Comparison of ENCODE assay signal across 8 mouse cellular contexts in genomic region chr10:107747566-107747965, GRCm38 (mm10). TPM values are rescaled to one million over a fixed set of nuclear protein-coding genes. Genes with fewer than 3 reads are reported as not detected.
DNase-seq lines count a peak whose midpoint lies in the region; ATAC-seq and TF ChIP-seq lines count a peak whose summit lies in the region.

No protein-coding gene starts in this region.

- TF ChIP-seq CTCF in forebrain, postnatal 0 days (IDR thresholded peaks at IDR 0.05; ENCODE audit: low read depth): peak; percentile 69
- peak; percentile 36; the same call in 1 of the 2 replicates for TF ChIP-seq CTCF in liver, embryonic 14.5 days (IDR thresholded peaks at IDR 0.05; ENCODE audit: low read depth)

- no peaks in the 10 kb centered on the region for H3K36me3 ChIP-seq in forebrain, postnatal 0 days (ENCODE audit: insufficient read depth)
- H3K36me3 ChIP-seq in forebrain, embryonic 15.5 days: no peaks in the 10 kb centered on the region
- H3K36me3 ChIP-seq in liver, embryonic 14.5 days (replicated peaks; ENCODE audit: control insufficient read depth, insufficient read depth, low read depth): no peaks in the 10 kb centered on the region

- no peak overlapping the region for H3K27ac ChIP-seq in forebrain, postnatal 0 days (ENCODE audit: low read depth, low read length)
- no peak overlapping the region for H3K27ac ChIP-seq in forebrain, embryonic 15.5 days (replicated peaks)
- H3K27ac ChIP-seq in liver, embryonic 14.5 days: no peak overlapping the region

- H3K4me2 ChIP-seq in forebrain, postnatal 0 days (ENCODE audit: low read depth): no peak overlapping the region
- H3K4me2 ChIP-seq in forebrain, embryonic 15.5 days (replicated peaks): no peak overlapping the region
- H3K4me2 ChIP-seq in liver, embryonic 14.5 days (ENCODE audit: low read depth): no peak overlapping the region

- no peaks in the 10 kb centered on the region for H3K9me3 ChIP-seq in forebrain, postnatal 0 days (ENCODE audit: low read length)
- H3K9me3 ChIP-seq in forebrain, embryonic 15.5 days: no peaks in the 10 kb centered on the region
- H3K9me3 ChIP-seq in liver, embryonic 14.5 days (ENCODE audit: control insufficient read depth, low read length): no peaks in the 10 kb centered on the region

- WGBS in forebrain, postnatal 0 days: 19% methylated on average over 5 of the region's 5 CpGs
- WGBS in forebrain, embryonic 15.5 days: 21% methylated on average over 5 of the region's 5 CpGs
- 11% methylated on average over 5 of the region's 5 CpGs for WGBS in liver, embryonic 14.5 days (ENCODE audit: insufficient replicate concordance)

- no peak overlapping the region for H3K4me3 ChIP-seq in forebrain, postnatal 0 days (ENCODE audit: low read depth, low read length)
- H3K4me3 ChIP-seq in forebrain, embryonic 15.5 days: no peak overlapping the region
- no peak overlapping the region for H3K4me3 ChIP-seq in liver, embryonic 14.5 days (ENCODE audit: insufficient read depth in 1 of 2, low read depth in 2 of 2, low read length in 2 of 2)

- no peak for ATAC-seq in forebrain, postnatal 0 days
- no peak for ATAC-seq in forebrain, embryonic 15.5 days (replicated peaks)
- ATAC-seq in liver, embryonic 14.5 days (ENCODE audit: insufficient read depth): no peak

- H3K4me1 ChIP-seq in forebrain, postnatal 0 days (ENCODE audit: insufficient read depth): no peaks in the 10 kb centered on the region; the same call in 1 of the 2 replicates
- H3K4me1 ChIP-seq in forebrain, embryonic 15.5 days: peaks cover 9% of the 10 kb centered on the region
- no peaks in the 10 kb centered on the region for H3K4me1 ChIP-seq in liver, embryonic 14.5 days (replicated peaks; ENCODE audit: control insufficient read depth in 2 of 2, insufficient read depth in 2 of 2, low read length in 1 of 2)

- peak; percentile 58 for DNase-seq in forebrain, postnatal 0 days
- DNase-seq in liver, embryonic 14.5 days (ENCODE audit: low read depth in 3 of 3, low spot score in 3 of 3): no peak
- no peak for DNase-seq in liver
- DNase-seq in brain, adult 2 months (ENCODE audit: low read depth, low spot score): peak; percentile 68
- peak; percentile 24 to 57 for DNase-seq in layer of hippocampus, adult 18-20 months (ENCODE audit: low spot score in 2 of 2)
- peak; percentile 10 for DNase-seq in right cerebral cortex, postnatal 4 days
- DNase-seq in spleen, adult 12 weeks (ENCODE audit: low spot score): no peak

- TF ChIP-seq EP300 in liver, embryonic 14.5 days (IDR thresholded peaks at IDR 0.05; ENCODE audit: low read depth): no peak

- H3K27me3 ChIP-seq in forebrain, postnatal 0 days (ENCODE audit: insufficient read depth, low read length): no peaks in the 10 kb centered on the region
- H3K27me3 ChIP-seq in forebrain, embryonic 15.5 days: no peaks in the 10 kb centered on the region
- no peaks in the 10 kb centered on the region for H3K27me3 ChIP-seq in liver, embryonic 14.5 days (ENCODE audit: control insufficient read depth, insufficient read depth, low read length)

- H3K9ac ChIP-seq in forebrain, postnatal 0 days: no peak overlapping the region
- no peak overlapping the region for H3K9ac ChIP-seq in forebrain, embryonic 15.5 days (replicated peaks)
- no peak overlapping the region for H3K9ac ChIP-seq in liver, embryonic 14.5 days (replicated peaks)

RNA-seq across cellular contexts. Expression of gene Ptprq, which starts 27.7 kb away (rescaled TPM):
- 0.08 and 0.10 TPM in 2 replicates for total RNA-seq in forebrain, postnatal 0 days (2014; rRNA removed)
- 0.09 and 0.10 TPM in 2 replicates for polyA plus RNA-seq in forebrain, postnatal 0 days (2015; fragmentation: Nextera tagmentation; extraction: Ambion mirVana)
- 0.05 and 0.11 TPM in 2 replicates for polyA plus RNA-seq in forebrain, embryonic 15.5 days (2015; fragmentation: Nextera tagmentation; extraction: Ambion mirVana)
- under 0.01 and 0.02 TPM in 2 replicates for polyA plus RNA-seq in liver, embryonic 14.5 days (2012; rRNA removed)
- polyA plus RNA-seq in liver, embryonic 14.5 days (2014; fragmentation: Nextera tagmentation; extraction: Ambion mirVana): 0.03 TPM in 1 of 2 replicates, not detected in the other
- total RNA-seq in layer of hippocampus, adult 18-20 months (2021): under 1 TPM; 0.13 to 0.22 TPM

Comparison
In these comparisons a context has a peak if more than half of its experiments do, and no peak if none do; other contexts are left out.
1. DNase-seq: peak in forebrain, postnatal 0 days (single experiment), brain, adult 2 months (single experiment), layer of hippocampus, adult 18-20 months (2 of 2) and right cerebral cortex, postnatal 4 days (single experiment); none in liver, embryonic 14.5 days (0 of 3), liver (single experiment) and spleen, adult 12 weeks (single experiment).